Mouse (Mus musculus) embryonic stem cell, embryonic (primary cell): ENCODE results near the gene Thap4.

ENCODE experiments used
- CTCF ChIA-PET, 4 experiments: fragments of 300-600 bp in 2 of 4; fragments of 350-600 bp in 2 of 4; sonication (Branson Sonifier 250); formaldehyde crosslinking; loops; one replicate each; lab custom pipeline; 2022; ENCODE audit warnings: inconsistent platforms in 2 of 4; lab: Charles Lee
- POLR2A ChIA-PET, 4 experiments: fragments of 300-600 bp in 2 of 4; fragments of 350-600 bp in 2 of 4; sonication (Branson Sonifier 250); formaldehyde crosslinking; loops; one replicate each; lab custom pipeline; 2022; ENCODE audit warnings: antibody characterized with exemption in 4 of 4, inconsistent platforms in 1 of 4; lab: Charles Lee

Gene Thap4

DNA sequence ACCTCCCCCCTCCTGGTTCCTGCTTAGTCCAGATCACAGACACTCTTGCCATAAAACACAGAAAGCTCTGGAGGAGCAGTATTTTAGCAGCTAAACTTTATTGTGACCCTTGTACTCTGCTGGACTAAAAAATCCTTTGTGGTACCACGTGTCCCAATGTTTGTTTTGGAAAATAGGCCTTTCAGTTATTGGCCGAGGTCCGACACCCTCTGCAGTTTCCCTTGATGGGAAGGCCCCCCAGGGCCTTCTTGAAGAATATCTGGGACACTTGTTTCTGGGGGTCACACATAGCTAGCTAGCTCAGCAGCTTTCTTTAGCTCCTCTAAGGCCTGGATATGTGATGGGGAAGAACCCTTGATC, 67.7 kb downstream of the Thap4 start:
- ChIA-PET CTCF (interaction anchor here in 3 of 4 experiments (0.7 to 3.6 kb wide), 7 partner anchors 10 to 175 kb away, joined by 3 to 24 read pairs (median 4); partner anchors contain the start of gene Farp2 (in 1 of the 3)), POLR2A (interaction anchor here (0.5 to 2.8 kb wide), 22 partner anchors 8 to 242 kb away, joined by 3 to 16 read pairs (median 4); partner anchors contain the start of genes Farp2 (in 1 of the 4) and Ing5 (in 1 of the 4))

DNA sequence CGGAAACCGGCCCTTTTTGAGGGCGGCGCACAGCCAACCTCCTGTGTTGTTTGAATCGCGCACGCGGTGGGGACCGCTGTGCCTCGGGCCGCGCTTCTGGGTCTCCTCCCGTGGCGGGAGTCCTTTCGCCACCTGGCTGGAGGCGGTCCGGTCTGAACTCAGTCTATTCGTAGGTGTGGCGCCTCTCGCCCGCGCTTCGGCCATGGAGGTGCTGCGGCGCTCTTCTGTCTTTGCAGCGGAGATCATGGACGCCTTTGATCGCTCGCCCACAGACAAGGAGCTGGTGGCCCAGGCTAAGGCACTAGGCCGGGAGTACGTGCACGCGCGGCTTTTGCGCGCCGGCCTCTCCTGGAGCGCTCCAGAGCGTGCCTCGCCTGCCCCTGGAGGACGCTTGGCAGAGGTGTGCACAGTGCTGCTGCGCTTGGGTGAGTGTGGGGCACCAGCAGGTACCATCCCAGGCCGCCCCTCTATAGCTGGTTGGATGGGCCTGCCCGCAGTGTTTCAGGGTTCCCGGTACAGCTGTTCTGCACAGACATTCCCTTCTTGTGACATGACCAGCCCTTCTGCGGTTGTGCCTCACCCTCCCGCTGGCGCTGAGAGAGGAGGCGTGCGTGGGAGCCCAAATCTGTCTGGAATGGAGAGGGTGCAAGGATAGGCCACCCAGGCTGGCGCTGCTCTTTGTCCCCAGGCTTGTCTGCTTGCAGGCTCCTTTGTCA, 68.3 kb downstream of the Thap4 start:
- CTCF ChIA-PET: interaction anchor here in 3 of 4 experiments (0.7 to 3.6 kb wide), 7 partner anchors 10 to 175 kb away, joined by 3 to 24 read pairs (median 4); partner anchors contain the start of gene Farp2 (in 1 of the 3)

DNA sequence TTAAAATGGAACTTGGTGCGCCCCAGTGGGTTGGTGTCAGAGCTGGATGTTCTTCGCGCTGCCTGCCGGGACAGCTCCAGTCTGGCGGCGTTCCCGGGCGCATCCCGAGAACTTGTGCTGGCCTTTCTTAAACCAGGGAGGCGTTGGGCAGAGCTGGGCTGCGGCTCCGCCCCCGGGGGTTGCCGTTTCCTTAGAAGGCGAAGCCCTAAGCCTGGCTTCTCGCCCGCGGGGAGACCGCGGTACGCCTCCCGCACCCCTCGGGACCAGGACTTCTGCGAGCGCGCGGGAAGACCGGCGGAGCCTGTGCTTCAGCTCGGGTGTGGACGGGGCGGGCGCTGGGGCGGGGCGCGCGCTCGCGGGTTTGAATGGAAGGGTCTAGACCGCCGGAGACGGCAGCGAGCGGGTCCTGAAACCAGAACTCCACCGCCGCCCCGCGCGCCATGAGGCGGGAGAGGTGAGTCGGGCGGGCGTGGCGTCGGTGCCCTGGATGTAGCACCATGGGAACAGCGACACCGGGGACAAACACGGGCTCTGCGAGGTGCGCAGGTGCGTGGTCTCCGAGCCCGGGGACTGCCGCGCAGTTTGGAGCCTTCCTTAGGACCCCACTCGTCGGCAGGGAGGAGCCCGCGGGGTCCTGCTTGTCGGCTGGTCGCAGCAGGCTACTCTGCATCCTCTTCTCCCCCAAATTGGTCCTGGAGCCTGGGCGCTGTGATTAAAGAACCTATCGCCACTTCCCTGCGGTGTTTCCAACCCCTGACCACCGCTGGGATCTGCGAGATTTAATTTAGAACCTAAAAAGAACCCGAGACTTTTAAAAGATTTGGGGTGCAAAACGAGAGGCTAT, 69.0 kb downstream of the Thap4 start, which contains the start of gene Bok:
Gene Bok, plus strand, starts transcription at position 260 of the 844 bp plus-strand sequence.
- ChIA-PET POLR2A (interaction anchor here (0.6 to 2.8 kb wide), 28 partner anchors 8 to 1253 kb away, joined by 3 to 19 read pairs (median 4); partner anchors contain the start of genes Farp2 (in 2 of the 4) and Ing5 (in 2 of the 4)), CTCF (interaction anchor here (0.6 to 3.6 kb wide), 8 partner anchors 9 to 669 kb away, joined by 3 to 24 read pairs (median 4); no protein-coding TSS in a partner anchor)

More for the DNA sequence above, 68.3 kb downstream of the Thap4 start:
- POLR2A ChIA-PET: interaction anchor here (0.5 to 2.8 kb wide), 22 partner anchors 9 to 241 kb away, joined by 3 to 16 read pairs (median 4); partner anchors contain the start of genes Farp2 (in 1 of the 4) and Ing5 (in 1 of the 4)

DNA sequence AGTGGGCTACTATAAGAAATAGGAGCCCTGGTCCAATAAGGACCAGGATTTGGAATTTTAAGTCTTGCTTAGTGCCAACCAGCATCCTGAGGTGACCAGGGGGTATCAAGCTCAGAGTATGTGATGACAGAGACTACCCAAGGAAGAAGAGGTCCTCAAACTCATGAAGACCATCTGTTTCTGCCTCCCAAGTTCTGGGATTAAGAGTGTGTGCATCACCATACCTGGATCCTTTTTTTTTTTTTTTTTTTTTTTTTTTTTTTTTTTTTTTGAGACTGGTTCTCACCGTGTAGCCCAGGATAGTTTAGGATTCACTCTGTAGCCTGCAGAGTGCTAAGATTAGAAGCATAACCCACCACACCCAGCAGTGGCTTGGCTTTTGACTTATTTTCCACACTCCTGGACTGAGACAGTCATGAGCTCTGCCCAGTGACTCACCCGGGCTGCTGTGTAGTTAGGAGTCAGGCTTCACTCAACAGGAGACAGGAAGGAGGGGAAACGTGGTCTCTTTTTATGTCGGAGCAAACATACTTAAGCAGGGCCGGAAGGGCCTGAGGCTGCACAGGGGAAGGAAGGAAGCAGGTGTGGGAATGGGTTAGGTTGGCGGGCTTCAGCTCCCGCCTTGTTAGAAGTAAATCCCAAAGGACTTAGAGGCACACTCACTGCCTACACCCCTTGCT, 74.6 kb downstream of the Thap4 start:
- ChIA-PET POLR2A (interaction anchor here in 3 of 4 experiments (0.8 to 2.8 kb wide), 4 partner anchors 9 to 95 kb away, joined by 3 to 13 read pairs (median 4); no protein-coding TSS in a partner anchor), CTCF (interaction anchor here in 1 of 4 experiments (1.3 kb wide), 2 partner anchors 11 to 13 kb away, joined by 4 to 7 read pairs; no protein-coding TSS in a partner anchor)

DNA sequence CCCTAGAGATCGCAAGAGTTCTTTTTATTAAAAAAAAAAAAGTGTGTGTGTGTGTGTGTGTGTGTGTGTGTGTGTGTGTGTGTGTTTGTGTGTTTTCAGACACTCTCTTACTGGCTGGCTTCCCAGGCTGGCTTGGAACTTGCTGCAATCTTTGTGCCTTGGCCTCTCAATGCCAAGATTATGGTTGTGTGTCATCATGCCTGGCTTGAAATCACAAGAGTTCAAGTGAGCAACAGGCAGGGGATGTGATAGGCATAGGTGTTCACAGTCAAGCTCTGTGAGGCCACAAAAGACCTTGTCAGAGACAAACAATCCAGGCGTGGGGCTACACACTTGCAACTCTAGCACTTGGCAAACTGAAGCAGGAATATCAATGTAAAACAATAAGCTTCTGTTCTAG, 76.3 kb downstream of the Thap4 start:
- ChIA-PET CTCF (interaction anchor here in 1 of 4 experiments (0.6 to 1.3 kb wide), 2 partner anchors 11 to 172 kb away, joined by 4 read pairs; no protein-coding TSS in a partner anchor), POLR2A (interaction anchor here in 3 of 4 experiments (1.0 to 2.8 kb wide), 3 partner anchors 10 to 68 kb away, joined by 3 to 13 read pairs (median 4); no protein-coding TSS in a partner anchor)

DNA sequence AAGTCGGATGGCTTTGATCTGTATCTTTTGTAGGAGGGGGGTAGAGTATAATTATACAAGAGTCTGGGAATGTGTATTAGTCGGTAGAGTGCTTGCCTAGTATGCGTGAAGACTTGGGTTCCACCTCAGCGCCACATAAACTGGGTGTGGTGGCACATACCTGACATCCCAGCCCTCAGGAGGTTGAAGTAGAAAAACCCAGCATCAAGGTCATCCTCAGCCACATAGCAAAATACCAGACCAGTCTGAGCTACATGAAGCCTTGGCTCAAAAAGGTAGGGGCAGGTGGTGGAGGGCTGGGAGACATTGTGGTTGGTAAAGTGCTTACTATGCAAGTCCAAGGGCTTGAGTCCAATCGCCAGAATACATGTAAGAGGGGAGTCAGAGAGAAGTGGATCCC, 82.0 kb downstream of the Thap4 start:
- ChIA-PET POLR2A (interaction anchor here in 3 of 4 experiments (1.0 to 1.7 kb wide), 7 partner anchors 12 to 73 kb away, joined by 3 to 8 read pairs (median 3); partner anchors contain the start of gene Bok (in 2 of the 3)), CTCF (interaction anchor here in 1 of 4 experiments (1.6 kb wide), 1 partner anchor 13 kb away, joined by 4 read pairs; no protein-coding TSS in a partner anchor)

DNA sequence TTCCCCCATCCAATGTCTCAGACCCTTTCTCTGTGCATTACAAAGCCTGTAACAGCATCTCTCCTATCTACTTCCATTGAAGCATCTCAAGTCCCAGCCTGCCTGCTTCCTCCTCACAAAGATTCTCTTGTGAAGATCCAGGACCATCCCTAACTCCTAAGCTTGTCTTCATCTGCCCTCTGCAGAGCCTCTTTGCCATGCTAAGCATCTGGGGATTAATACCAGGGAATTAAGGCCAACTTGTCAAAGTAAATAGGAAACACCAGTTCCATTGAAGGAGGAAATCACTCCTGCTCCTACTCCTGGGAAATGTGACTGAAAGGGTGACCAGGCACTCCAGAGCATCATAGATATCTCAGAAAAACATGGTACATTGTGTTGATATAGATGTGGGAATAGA, 84.7 kb downstream of the Thap4 start:
- CTCF ChIA-PET: interaction anchor here in 1 of 4 experiments (1.2 to 3.7 kb wide), 2 partner anchors 16 to 65 kb away, joined by 3 to 24 read pairs; partner anchors contain the start of gene Bok
- POLR2A ChIA-PET: interaction anchor here in 3 of 4 experiments (1.0 to 4.1 kb wide), 12 partner anchors 9 to 112 kb away, joined by 3 to 19 read pairs (median 5); partner anchors contain the start of genes Bok (in 2 of the 3) and Stk25 (in 2 of the 3)

DNA sequence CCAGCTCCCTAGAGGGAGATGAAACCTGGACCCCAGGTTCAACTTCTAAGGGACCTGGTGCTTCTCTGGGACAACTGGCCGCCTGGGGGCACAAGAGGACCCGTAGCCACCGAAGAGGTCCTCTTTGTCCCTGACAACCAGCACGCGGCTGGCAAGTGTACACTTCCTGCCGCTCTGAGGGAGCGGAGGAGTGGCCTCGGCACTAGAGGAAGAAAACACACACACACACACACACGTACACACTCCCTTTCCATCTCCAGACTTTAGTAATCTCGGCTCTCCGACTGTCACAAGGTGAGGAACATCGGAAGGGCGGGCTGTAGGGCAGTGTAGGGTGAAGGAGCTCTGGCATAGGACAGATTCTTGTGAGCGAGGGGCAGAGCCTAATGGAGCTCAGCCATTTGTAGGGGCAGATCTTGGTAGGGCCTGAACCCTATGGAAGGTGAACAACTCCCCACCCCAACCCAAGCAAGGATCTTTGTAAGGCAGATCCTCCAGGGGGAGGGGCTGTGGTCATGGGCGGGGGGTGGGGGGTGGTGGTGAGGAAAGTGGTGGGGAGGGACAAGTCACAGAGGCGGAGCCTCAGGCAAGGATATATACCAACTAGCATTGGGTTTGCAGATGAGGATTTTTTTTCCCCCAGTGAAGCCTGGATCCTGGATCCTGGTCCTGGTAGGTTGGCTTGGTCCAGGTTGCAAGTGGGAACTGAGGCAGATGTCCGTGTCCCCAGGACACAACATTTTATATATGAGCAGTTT, 85.7 kb downstream of the Thap4 start:
- POLR2A ChIA-PET: interaction anchor here (0.6 to 4.1 kb wide), 36 partner anchors 10 to 363 kb away, joined by 3 to 19 read pairs (median 4); partner anchors contain the start of genes Bok (in 3 of the 4), Farp2 (in 2 of the 4), Ing5 (in 2 of the 4) and Stk25 (in 2 of the 4)

DNA sequence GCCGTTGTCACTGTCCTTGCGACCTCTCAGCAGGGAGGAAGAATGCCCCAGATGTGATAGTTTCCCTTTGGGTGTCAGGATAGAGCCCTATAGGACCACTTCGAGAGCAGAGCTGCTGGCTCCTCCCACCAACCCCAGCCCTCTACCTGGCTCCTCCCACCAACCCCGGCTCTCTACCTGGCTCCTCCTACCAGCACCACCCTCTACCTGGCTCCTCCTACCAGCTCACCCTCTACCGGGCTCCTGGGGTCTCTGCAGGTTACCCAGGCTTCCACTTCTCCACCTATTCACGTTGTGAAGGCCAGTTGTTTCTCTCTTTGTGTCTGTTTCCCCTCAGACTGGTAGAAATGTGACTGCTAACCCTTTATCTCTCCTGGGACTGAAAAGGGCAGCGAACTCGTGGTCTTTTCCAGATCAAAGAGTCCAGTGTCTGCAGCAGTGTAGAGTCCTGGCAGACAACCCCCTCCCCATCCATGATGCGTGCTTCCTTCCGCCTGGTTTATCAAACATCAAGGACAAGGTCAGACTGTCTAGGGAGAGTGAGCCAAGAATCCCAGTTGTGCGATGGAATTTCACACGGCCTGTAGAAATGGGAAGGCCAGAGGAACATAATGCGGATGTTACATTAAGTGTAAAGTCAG, 86.8 kb downstream of the Thap4 start:
- CTCF ChIA-PET: interaction anchor here in 3 of 4 experiments (0.6 to 3.7 kb wide), 30 partner anchors 9 to 539 kb away, joined by 3 to 24 read pairs (median 3); partner anchors contain the start of genes Bok (in 2 of the 3), Stk25 (in 2 of the 3) and Ing5 (in 1 of the 3)
- POLR2A ChIA-PET: interaction anchor here in 3 of 4 experiments (0.6 to 4.1 kb wide), 33 partner anchors 8 to 566 kb away, joined by 3 to 19 read pairs (median 4); partner anchors contain the start of genes Bok (in 3 of the 3), Dtymk (in 2 of the 3), Ing5 (in 2 of the 3) and Farp2 (in 1 of the 3)

More for the DNA sequence above, 85.7 kb downstream of the Thap4 start:
- CTCF ChIA-PET: interaction anchor here in 3 of 4 experiments (0.6 to 3.7 kb wide), 26 partner anchors 8 to 937 kb away, joined by 3 to 24 read pairs (median 4); partner anchors contain the start of genes Bok (in 2 of the 3) and Stk25 (in 1 of the 3)

DNA sequence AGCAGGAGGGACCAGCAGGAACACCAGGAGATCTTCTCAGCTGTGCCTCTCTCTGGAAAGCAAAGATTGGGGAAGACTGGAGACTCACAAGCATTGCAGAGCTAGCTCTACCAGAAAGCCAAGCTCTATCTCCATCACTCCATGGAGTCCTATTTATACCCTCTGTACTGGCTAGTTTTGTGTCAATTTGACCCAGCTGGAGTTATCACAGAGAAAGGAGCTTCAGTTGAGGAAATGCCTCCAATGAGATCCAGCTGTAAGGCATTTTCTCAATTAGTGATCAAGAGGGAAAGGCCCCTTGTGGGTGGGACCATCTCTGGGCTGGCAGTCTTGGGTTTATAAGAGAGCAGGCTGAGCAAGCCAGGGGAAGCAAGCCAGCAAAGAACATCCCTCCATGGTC, 96.1 kb downstream of the Thap4 start, which contains the start of gene Stk25:
Gene Stk25, minus strand, starts transcription at position 101 of the 400 bp plus-strand sequence.
- CTCF ChIA-PET: interaction anchor here in 2 of 4 experiments (0.8 to 2.1 kb wide), 2 partner anchors 9 kb away, joined by 3 to 8 read pairs; no protein-coding TSS in a partner anchor
- POLR2A ChIA-PET: interaction anchor here in 2 of 4 experiments (1.1 to 2.2 kb wide), 3 partner anchors 10 to 45 kb away, joined by 3 to 5 read pairs (median 4); no protein-coding TSS in a partner anchor

DNA sequence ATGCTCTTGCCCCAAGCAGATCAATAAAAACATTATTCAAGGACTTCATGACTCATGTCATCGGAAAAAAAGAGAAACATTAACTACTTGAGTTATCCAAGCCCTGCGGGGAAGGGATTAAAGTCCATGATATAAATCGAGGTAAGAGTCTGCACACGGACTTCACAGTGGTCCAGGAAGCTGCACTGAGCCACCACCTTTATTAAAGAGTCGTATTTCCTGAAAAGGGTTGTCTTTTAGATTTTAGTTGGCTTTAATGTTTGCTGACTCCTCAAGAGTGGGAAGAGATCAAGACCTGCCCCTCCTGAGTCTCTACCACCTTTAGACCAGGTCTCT, 97.7 kb downstream of the Thap4 start:
- POLR2A ChIA-PET: interaction anchor here in 1 of 4 experiments (1.3 kb wide), 1 partner anchor 21 kb away, joined by 4 read pairs; no protein-coding TSS in a partner anchor
- CTCF ChIA-PET: interaction anchor here in 1 of 4 experiments (1.2 kb wide), 1 partner anchor 75 kb away, joined by 3 read pairs; no protein-coding TSS in a partner anchor

DNA sequence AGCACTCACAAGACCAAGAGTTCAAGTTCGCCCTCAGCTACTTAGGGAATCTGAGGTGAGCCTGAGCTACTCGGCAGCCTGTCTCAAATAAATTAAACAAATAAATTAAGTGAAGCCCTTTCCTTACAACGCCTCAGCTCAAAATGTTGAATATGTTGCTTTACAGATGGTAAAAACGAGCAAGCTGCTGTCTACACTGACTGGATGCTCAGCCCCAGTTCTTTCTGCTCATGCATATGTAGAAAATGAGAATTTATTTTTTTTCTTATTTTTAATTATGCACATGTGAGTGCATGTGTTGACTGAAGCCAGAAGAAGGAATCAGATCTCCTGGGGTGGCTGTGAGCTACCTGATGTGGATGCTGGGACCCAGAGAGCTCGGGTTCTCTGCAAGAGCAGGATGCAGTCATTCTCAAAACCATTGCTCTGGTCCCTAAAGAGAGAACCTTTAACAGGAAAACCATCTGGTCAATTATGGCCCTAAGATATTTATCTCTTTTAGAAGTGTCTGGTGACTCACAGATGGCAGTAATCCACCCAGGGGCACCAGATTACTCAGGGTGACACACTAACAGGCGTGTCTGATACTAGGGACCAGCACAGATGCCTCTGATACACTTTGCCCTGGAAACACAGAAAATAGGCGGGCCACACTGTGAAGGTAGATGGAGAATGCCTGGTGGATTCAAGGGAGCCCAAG, 98.2 kb downstream of the Thap4 start:
- ChIA-PET CTCF (interaction anchor here in 1 of 4 experiments (0.7 kb wide), 1 partner anchor 12 kb away, joined by 4 read pairs; no protein-coding TSS in a partner anchor), POLR2A (interaction anchor here in 3 of 4 experiments (0.6 to 1.3 kb wide), 5 partner anchors 11 to 178 kb away, joined by 3 to 4 read pairs (median 3); no protein-coding TSS in a partner anchor)

DNA sequence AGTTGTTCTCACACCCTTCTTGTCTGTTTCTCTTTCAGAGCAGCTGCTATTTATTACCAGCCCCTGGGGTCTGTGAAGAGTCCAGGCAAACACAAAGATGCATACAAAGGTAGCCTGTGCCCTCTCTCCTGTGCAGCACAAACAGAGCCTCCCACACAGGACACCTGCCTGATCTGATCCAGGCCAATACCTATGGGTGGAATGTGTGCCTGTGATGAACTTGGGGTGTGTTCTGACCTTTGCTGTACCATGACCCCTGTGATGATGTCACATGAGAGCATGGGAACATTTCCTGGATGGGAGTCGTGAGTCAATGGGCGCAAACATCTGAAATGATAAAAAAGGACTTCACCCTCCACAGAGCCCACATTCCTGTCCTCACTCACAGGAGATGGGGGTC, 99.9 kb downstream of the Thap4 start:
- ChIA-PET CTCF (interaction anchor here in 1 of 4 experiments (1.4 kb wide), 1 partner anchor 14 kb away, joined by 3 read pairs; no protein-coding TSS in a partner anchor), POLR2A (no interaction called here)

DNA sequence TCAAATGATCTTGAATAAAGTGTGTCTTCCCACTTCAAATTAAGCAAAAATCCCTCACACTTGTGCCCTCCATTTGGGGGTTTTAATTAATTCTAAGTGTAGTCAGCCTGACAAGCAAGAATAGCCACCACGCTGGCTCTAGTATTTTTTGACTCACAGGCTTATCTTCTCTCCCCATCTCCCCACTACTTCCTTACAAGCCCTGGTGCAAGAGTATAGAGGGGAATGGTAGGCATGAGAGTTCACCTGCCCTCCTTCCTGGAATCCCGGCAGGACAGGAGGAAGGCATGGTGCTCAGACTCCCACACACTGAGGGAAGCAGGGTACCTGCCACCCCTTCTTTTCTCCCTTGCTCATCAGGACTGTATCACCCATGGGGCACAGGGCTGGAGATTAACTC, 100.4 kb downstream of the Thap4 start:
- ChIA-PET POLR2A (no interaction called here), CTCF (interaction anchor here in 1 of 4 experiments (1.4 kb wide), 1 partner anchor 14 kb away, joined by 3 read pairs; no protein-coding TSS in a partner anchor)
